Mouse (Mus musculus) erythroblast, embryonic 14.5 days (primary cell): ENCODE results near the gene Mis18a.

Source experiments
- GATA1 ChIP-seq: IDR thresholded peaks from 2 replicates; pipeline ENCODE4 v1.6.1; 2012; ENCODE audit warnings: low read length, inconsistent platforms, mixed read lengths
- TAL1 ChIP-seq: IDR thresholded peaks from 3 replicates; pipeline ENCODE4 v1.6.1; 2012; ENCODE audit warnings: low read length, inconsistent platforms, mixed read lengths

GRCm38 (mm10) chr16:90738092-90738956, 11.1 kb upstream of the Mis18a start, which contains the start of gene Mrap:
- no peak for TF ChIP-seq GATA1
- TF ChIP-seq TAL1 = no peak
